Mouse (Mus musculus): ENCODE measurements around the gene Ly75. TPM values are rescaled to one million over a fixed set of nuclear protein-coding genes. Genes with fewer than 3 reads are reported as not detected.

Ly75 gene
- polyA plus RNA-seq, 1 experiment from 2014 or later: 1.2 TPM

DNA sequence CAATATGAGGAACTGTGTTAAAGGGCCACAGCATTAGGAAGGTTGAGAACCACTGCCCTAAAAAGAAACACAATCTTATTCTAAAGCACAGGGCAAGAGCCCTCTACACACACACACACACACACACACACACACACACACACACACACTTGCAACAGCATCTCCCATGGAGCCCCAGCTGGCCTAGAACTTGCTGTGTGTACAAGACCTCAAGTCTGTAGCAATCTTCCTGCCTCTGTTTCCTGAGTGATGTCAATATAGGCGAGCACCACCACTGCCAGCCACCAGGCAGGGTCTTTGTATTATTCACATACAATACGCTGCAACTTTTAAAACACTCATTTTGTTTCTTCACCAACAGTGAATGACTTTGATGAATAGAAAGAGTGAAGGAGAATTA is 24.3 kb upstream of the Ly75 start:
- no peaks in the 10 kb centered on the region for H3K36me3 ChIP-seq (ENCODE audit: control insufficient read depth, insufficient read depth, low read length)
- H3K4me3 ChIP-seq (ENCODE audit: low read depth, low read length): no peak overlapping the region
- no peak overlapping the region for H3K4me2 ChIP-seq (ENCODE audit: low read depth, low read length)
- WGBS: 87% methylated on average over 2 of the region's 2 CpGs
- no peaks in the 10 kb centered on the region for H3K9me3 ChIP-seq (ENCODE audit: control insufficient read depth, low read length)
- no peaks in the 10 kb centered on the region for H3K27me3 ChIP-seq (ENCODE audit: control insufficient read depth, insufficient read depth, low read length)
- no peak overlapping the region for H3K9ac ChIP-seq (replicated peaks; ENCODE audit: low read depth, low read length)
- H3K4me1 ChIP-seq (ENCODE audit: control insufficient read depth, insufficient read depth, low read length): no peaks in the 10 kb centered on the region
- ATAC-seq (ENCODE audit: low read depth): no peak
- H3K27ac ChIP-seq (ENCODE audit: low read depth, low read length): no peak overlapping the region

DNA sequence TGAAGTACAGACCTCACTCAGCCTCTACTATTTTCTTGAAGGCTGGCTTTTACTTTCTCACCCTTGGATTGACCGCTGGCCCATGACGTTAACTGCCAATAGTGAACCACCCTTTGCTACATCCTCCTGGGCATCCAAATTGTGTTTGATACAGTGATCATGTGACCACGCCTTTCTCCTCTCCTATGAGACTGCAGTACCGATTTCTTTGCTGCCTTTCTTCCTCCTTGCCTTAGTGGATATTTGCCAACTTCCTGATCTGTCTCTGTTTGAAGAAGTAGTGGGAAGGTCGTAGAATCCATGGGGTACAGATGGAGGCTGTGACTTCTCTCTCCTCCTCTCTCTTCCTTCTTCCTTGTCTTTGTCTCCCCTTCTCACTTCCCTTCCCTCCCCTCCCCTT is 22.3 kb upstream of the Ly75 start:
- no peaks in the 10 kb centered on the region for H3K36me3 ChIP-seq (ENCODE audit: control insufficient read depth, insufficient read depth, low read length)
- H3K9ac ChIP-seq (replicated peaks; ENCODE audit: low read depth, low read length): no peak overlapping the region
- no peak overlapping the region for H3K27ac ChIP-seq (ENCODE audit: low read depth, low read length)
- no peaks in the 10 kb centered on the region for H3K4me1 ChIP-seq (ENCODE audit: control insufficient read depth, insufficient read depth, low read length)
- no peaks in the 10 kb centered on the region for H3K27me3 ChIP-seq (ENCODE audit: control insufficient read depth, insufficient read depth, low read length)
- 94% methylated on average over 5 of the region's 5 CpGs for WGBS
- H3K9me3 ChIP-seq (ENCODE audit: control insufficient read depth, low read length): no peaks in the 10 kb centered on the region
- no peak for ATAC-seq (ENCODE audit: low read depth)
- no peak overlapping the region for H3K4me2 ChIP-seq (ENCODE audit: low read depth, low read length)
- H3K4me3 ChIP-seq (ENCODE audit: low read depth, low read length): no peak overlapping the region

DNA sequence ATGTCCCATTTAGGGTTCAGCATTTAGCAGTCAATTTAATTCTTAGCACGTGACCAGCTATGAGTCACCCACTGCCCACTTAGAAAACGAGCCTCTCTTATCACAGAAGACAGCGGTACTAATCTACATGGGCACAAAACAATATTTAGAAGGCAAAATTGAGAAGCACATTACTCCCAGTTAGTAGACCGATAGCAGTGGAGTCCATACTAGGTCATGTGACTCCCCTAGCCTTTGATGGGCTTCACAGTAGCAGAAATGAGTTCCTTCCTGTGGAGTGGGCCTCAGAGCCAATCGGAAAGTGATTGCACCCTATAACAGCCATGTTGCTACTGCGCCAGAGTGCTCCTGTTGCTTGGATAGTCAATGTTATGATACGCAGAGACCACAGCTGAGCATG is 21.7 kb upstream of the Ly75 start:
- Histone ChIP-seq H3K4me2 (ENCODE audit: low read depth, low read length) (no peak overlapping the region), H3K27ac (ENCODE audit: low read depth, low read length) (no peak overlapping the region), H3K4me3 (ENCODE audit: low read depth, low read length) (no peak overlapping the region), H3K27me3 (ENCODE audit: control insufficient read depth, insufficient read depth, low read length) (no peaks in the 10 kb centered on the region), H3K36me3 (ENCODE audit: control insufficient read depth, insufficient read depth, low read length) (no peaks in the 10 kb centered on the region), H3K4me1 (ENCODE audit: control insufficient read depth, insufficient read depth, low read length) (no peaks in the 10 kb centered on the region), H3K9ac (replicated peaks; ENCODE audit: low read depth, low read length) (no peak overlapping the region), H3K9me3 (ENCODE audit: control insufficient read depth, low read length) (no peaks in the 10 kb centered on the region)
- WGBS: 95% methylated on average over 7 of the region's 7 CpGs
- ATAC-seq (ENCODE audit: low read depth): no peak

DNA sequence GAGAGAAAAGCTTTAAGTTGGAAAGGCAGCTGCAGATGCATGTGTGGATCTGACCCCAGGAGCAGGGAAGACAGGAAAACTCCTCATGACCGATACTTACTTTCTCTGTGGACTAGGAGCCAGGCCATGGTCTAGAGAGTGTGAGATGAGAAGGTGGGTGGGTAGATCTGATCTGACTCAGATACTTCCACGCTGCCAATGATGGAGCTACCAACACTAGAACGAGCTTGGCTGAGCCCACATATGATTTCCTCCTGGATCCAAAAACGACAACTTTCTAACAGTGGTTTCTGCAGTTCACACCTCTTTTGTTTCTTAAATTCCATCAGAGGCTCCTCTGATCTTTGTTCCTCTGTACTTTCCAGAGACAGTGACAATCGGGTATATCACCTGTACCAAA is 18.6 kb upstream of the Ly75 start:
- no peak overlapping the region for H3K4me3 ChIP-seq (ENCODE audit: low read depth, low read length)
- 84% methylated on average over 5 of the region's 5 CpGs for WGBS
- H3K4me1 ChIP-seq (ENCODE audit: control insufficient read depth, insufficient read depth, low read length): no peaks in the 10 kb centered on the region
- no peaks in the 10 kb centered on the region for H3K9me3 ChIP-seq (ENCODE audit: control insufficient read depth, low read length)
- no peaks in the 10 kb centered on the region for H3K36me3 ChIP-seq (ENCODE audit: control insufficient read depth, insufficient read depth, low read length)
- H3K4me2 ChIP-seq (ENCODE audit: low read depth, low read length): no peak overlapping the region
- H3K9ac ChIP-seq (replicated peaks; ENCODE audit: low read depth, low read length): no peak overlapping the region
- no peak for ATAC-seq (ENCODE audit: low read depth)
- H3K27ac ChIP-seq (ENCODE audit: low read depth, low read length): no peak overlapping the region
- H3K27me3 ChIP-seq (ENCODE audit: control insufficient read depth, insufficient read depth, low read length): no peaks in the 10 kb centered on the region

DNA sequence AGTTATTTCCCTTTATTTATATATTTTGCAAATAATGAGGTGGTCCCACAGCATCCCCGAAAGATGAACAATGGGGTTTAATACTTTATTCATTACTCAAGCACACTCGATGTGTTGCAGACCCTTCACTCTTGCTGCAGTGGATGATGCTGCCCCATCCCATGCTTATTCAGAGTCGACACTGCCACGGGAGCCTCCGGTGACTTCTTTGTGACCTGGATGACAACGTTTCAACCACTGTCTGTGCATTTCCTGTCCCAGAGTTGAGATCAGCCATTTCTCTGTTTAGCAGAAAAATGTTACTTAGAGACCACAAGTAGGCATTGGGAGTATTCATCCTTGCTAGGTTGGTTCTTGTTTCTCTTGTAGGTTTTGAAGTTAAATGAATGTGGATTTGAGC is 10.7 kb upstream of the Ly75 start:
- no peak overlapping the region for H3K4me2 ChIP-seq (ENCODE audit: low read depth, low read length)
- H3K27ac ChIP-seq (ENCODE audit: low read depth, low read length): no peak overlapping the region
- H3K9me3 ChIP-seq (ENCODE audit: control insufficient read depth, low read length): no peaks in the 10 kb centered on the region
- ATAC-seq (ENCODE audit: low read depth): no peak
- 83% methylated on average over 6 of the region's 6 CpGs for WGBS
- no peaks in the 10 kb centered on the region for H3K36me3 ChIP-seq (ENCODE audit: control insufficient read depth, insufficient read depth, low read length)
- H3K4me3 ChIP-seq (ENCODE audit: low read depth, low read length): no peak overlapping the region
- H3K27me3 ChIP-seq (ENCODE audit: control insufficient read depth, insufficient read depth, low read length): no peaks in the 10 kb centered on the region
- no peaks in the 10 kb centered on the region for H3K4me1 ChIP-seq (ENCODE audit: control insufficient read depth, insufficient read depth, low read length)
- no peak overlapping the region for H3K9ac ChIP-seq (replicated peaks; ENCODE audit: low read depth, low read length)

DNA sequence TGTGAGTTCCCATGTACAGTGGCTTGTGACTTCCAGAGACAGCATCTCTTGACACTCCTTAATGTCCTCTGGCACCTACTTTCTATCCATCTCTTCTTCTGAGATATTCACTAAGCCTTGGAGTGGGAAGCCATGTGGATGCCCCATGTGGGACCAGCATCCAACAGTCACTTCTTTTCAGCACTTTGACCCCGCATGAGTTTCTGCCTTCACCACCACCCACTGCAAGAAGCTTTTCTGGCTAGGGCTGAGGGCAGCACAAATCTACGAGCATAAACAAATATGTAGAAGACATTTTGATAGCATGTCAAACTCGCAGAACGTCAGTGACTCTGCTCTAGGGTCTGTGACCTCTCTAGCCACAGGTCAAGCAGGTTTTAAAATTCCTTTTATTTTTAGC is 9.2 kb upstream of the Ly75 start:
- WGBS: 90% methylated on average over 4 of the region's 4 CpGs
- no peak overlapping the region for H3K27ac ChIP-seq (ENCODE audit: low read depth, low read length)
- no peak overlapping the region for H3K4me3 ChIP-seq (ENCODE audit: low read depth, low read length)

DNA sequence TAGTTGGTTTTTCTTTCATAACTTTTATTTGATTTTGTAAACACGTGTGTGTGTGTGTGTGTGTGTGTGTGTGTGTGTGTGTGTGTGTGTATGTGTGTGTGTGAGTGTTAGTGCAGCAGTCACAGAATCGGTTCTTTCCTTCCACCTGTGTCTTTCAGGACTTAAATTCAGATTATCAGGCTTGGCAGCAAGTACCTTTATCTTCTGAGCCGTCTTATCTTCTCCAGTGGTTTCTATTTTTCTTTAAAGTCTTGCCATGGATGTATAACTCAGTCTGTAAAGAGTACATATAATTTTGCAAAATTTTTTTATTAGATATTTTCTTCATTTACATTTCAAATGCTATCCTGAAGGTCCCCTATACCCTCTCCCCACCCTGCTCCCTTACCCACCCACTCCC is 4.3 kb upstream of the Ly75 start:
- Histone ChIP-seq H3K27me3 (ENCODE audit: control insufficient read depth, insufficient read depth, low read length) (no peaks in the 10 kb centered on the region), H3K36me3 (ENCODE audit: control insufficient read depth, insufficient read depth, low read length) (no peaks in the 10 kb centered on the region), H3K4me2 (ENCODE audit: low read depth, low read length) (no peak overlapping the region), H3K4me3 (ENCODE audit: low read depth, low read length) (no peak overlapping the region), H3K9ac (replicated peaks; ENCODE audit: low read depth, low read length) (no peak overlapping the region), H3K9me3 (ENCODE audit: control insufficient read depth, low read length) (no peaks in the 10 kb centered on the region), H3K4me1 (ENCODE audit: control insufficient read depth, insufficient read depth, low read length) (no peaks in the 10 kb centered on the region), H3K27ac (ENCODE audit: low read depth, low read length) (no peak overlapping the region)
- 89% methylated on average over 3 of the region's 3 CpGs for WGBS
- no peak for ATAC-seq (ENCODE audit: low read depth)

More for the DNA sequence above, 9.2 kb upstream of the Ly75 start:
- ATAC-seq (ENCODE audit: low read depth): no peak
- H3K36me3 ChIP-seq (ENCODE audit: control insufficient read depth, insufficient read depth, low read length): no peaks in the 10 kb centered on the region
- H3K9ac ChIP-seq (replicated peaks; ENCODE audit: low read depth, low read length): no peak overlapping the region
- no peak overlapping the region for H3K4me2 ChIP-seq (ENCODE audit: low read depth, low read length)
- H3K4me1 ChIP-seq (ENCODE audit: control insufficient read depth, insufficient read depth, low read length): no peaks in the 10 kb centered on the region
- H3K9me3 ChIP-seq (ENCODE audit: control insufficient read depth, low read length): no peaks in the 10 kb centered on the region
- no peaks in the 10 kb centered on the region for H3K27me3 ChIP-seq (ENCODE audit: control insufficient read depth, insufficient read depth, low read length)

DNA sequence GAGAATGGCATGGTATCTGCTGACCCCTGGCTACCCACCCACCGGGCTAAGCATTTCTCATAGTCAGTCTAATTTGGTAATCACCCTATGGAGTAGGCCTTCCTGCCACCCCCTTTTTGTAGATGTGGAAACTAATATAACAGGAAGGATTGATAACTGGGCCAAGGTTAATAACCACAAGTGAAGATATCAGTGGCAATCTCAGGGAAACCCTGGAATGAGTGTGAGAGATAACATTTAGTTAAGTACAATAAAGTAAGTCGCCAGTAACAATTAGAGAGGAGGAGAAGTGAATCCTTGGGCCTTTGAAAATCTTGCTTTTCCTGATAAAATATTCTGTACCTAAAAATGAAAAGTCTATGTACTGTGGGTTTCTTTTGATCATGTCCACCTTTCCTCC is 3.7 kb upstream of the Ly75 start:
- no peak for ATAC-seq (ENCODE audit: low read depth)
- Histone ChIP-seq H3K4me3 (ENCODE audit: low read depth, low read length) (no peak overlapping the region), H3K27ac (ENCODE audit: low read depth, low read length) (no peak overlapping the region), H3K36me3 (ENCODE audit: control insufficient read depth, insufficient read depth, low read length) (no peaks in the 10 kb centered on the region), H3K27me3 (ENCODE audit: control insufficient read depth, insufficient read depth, low read length) (0 out of 2 replicates have a peak, but pooled peaks cover under 1% of the 10 kb centered on the region), H3K4me2 (ENCODE audit: low read depth, low read length) (no peak overlapping the region), H3K4me1 (ENCODE audit: control insufficient read depth, insufficient read depth, low read length) (no peaks in the 10 kb centered on the region), H3K9ac (replicated peaks; ENCODE audit: low read depth, low read length) (no peak overlapping the region), H3K9me3 (ENCODE audit: control insufficient read depth, low read length) (no peaks in the 10 kb centered on the region)
- 96% methylated on average over 2 of the region's 2 CpGs for WGBS

DNA sequence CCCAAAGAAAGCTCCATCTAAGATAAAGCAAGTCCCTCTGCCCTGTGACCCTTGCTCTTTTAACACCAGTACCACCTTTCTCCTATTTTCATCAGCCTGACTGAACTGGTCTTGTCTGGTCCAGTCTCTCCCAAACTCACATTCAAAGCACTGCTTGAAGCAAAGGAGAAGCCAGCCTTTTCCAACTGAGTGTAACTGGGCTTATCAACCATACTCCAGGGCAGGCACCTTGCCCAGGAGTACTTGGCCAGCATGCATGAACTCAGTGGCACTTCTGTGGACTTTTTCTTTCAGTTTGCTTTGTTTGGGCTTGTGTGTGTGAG is 1.6 kb upstream of the Ly75 start:
- Histone ChIP-seq H3K4me3 (ENCODE audit: low read depth, low read length) (no peak overlapping the region), H3K27me3 (ENCODE audit: control insufficient read depth, insufficient read depth, low read length) (0 out of 2 replicates have a peak, but pooled peaks cover 4% of the 10 kb centered on the region), H3K4me2 (ENCODE audit: low read depth, low read length) (no peak overlapping the region), H3K27ac (ENCODE audit: low read depth, low read length) (no peak overlapping the region), H3K9ac (replicated peaks; ENCODE audit: low read depth, low read length) (no peak overlapping the region), H3K9me3 (ENCODE audit: control insufficient read depth, low read length) (no peaks in the 10 kb centered on the region), H3K36me3 (ENCODE audit: control insufficient read depth, insufficient read depth, low read length) (no peaks in the 10 kb centered on the region), H3K4me1 (ENCODE audit: control insufficient read depth, insufficient read depth, low read length) (no peaks in the 10 kb centered on the region)
- ATAC-seq (ENCODE audit: low read depth): no peak

Data from neural tube, embryonic 14.5 days (tissue).